Mouse (Mus musculus) embryonic facial prominence, embryonic 14.5 days (tissue): ENCODE results near the gene Syt2. TPM values are rescaled to one million over a fixed set of nuclear protein-coding genes. Genes with fewer than 3 reads are reported as not detected.

ENCODE experiments used
- ATAC-seq: fragments of 200-750 bp; cut with Nextera tagmentation; 2 replicates; pipeline ENCODE4 v1.8.0; 2017; ENCODE audit warnings: low read depth, moderate number of reproducible peaks, moderate TSS enrichment
- DNase-seq: peaks from one replicate; pipeline ENCODE4 v3.0.0-alpha.2; 2015; ENCODE audit warnings: low spot score
- H3K27ac ChIP-seq: fragments of 300-500 bp; sonication (generic); replicated peaks from 2 replicates; pipeline ENCODE4 v1.5.1; 2014; ENCODE audit warnings: low read depth, mild to moderate bottlenecking, low read length, moderate library complexity
- H3K27me3 ChIP-seq: fragments of 300-500 bp; sonication (generic); replicated peaks from 2 replicates; pipeline ENCODE4 v1.6.1; 2014; ENCODE audit warnings: low read length; ENCODE audit not compliant: control insufficient read depth, insufficient read depth
- H3K36me3 ChIP-seq: fragments of 300-500 bp; sonication (generic); 2 replicates; pipeline ENCODE4 v1.6.1; 2014; ENCODE audit warnings: low read length, mixed read lengths; ENCODE audit not compliant: control insufficient read depth, insufficient read depth
- H3K4me1 ChIP-seq: fragments of 300-500 bp; sonication (generic); 2 replicates; pipeline ENCODE4 v1.6.1; 2014; ENCODE audit warnings: antibody characterized with exemption, low read length; ENCODE audit not compliant: control insufficient read depth, insufficient read depth
- H3K4me2 ChIP-seq: fragments of 300-500 bp; sonication (generic); 2 replicates; pipeline ENCODE4 v1.6.1; 2014; ENCODE audit warnings: low read depth, mild to moderate bottlenecking, low read length, moderate library complexity, mixed read lengths
- H3K4me3 ChIP-seq: fragments of 300-500 bp; sonication (generic); 2 replicates; pipeline ENCODE4 v1.5.1; 2014; ENCODE audit warnings: low read depth, mild to moderate bottlenecking, low read length
- H3K9ac ChIP-seq: fragments of 300-500 bp; sonication (generic); 2 replicates; pipeline ENCODE4 v1.6.1; 2014; ENCODE audit warnings: low read depth, mild to moderate bottlenecking, low read length, moderate library complexity, mixed read lengths
- H3K9me3 ChIP-seq: fragments of 300-500 bp; sonication (generic); 2 replicates; pipeline ENCODE4 v1.6.1; 2016; ENCODE audit warnings: low read length; ENCODE audit not compliant: control insufficient read depth
- WGBS: fragments of 180-500 bp; shearing (Covaris S2); extraction: QIAGEN DNeasy Blood & Tissue Kit; methylation state at CpG from one replicate; pipeline ENCODE4 v1.1.7; 2014; 5-methylcytosine and 5-hydroxymethylcytosine counted together
- polyA plus RNA-seq: library from polyadenylated mRNA; unstranded; fragments of >200 nt; fragmentation: Nextera tagmentation; extraction: Ambion mirVana; gene quantifications from 2 replicates; pipeline ENCODE4 v1.2.1, GENCODE M21; 2014

Gene Syt2
- polyA plus RNA-seq, 1 experiment from 2014 or later: 1.6 TPM

GRCm38 (mm10) chr1:134682460-134682859, 36.0 kb downstream of the Syt2 start:
- H3K27ac ChIP-seq: no peak overlapping the region
- DNase-seq: peak; percentile 61
- H3K4me1 ChIP-seq: no peaks in the 10 kb centered on the region
- no peak overlapping the region for H3K9ac ChIP-seq
- H3K4me3 ChIP-seq: no peak overlapping the region
- WGBS: 39% methylated on average over 9 of the region's 9 CpGs
- H3K36me3 ChIP-seq: no peaks in the 10 kb centered on the region
- ATAC-seq: no peak; the same call in 1 of the 2 replicates
- H3K27me3 ChIP-seq: no peaks in the 10 kb centered on the region
- no peak overlapping the region for H3K4me2 ChIP-seq
- no peaks in the 10 kb centered on the region for H3K9me3 ChIP-seq

DNA sequence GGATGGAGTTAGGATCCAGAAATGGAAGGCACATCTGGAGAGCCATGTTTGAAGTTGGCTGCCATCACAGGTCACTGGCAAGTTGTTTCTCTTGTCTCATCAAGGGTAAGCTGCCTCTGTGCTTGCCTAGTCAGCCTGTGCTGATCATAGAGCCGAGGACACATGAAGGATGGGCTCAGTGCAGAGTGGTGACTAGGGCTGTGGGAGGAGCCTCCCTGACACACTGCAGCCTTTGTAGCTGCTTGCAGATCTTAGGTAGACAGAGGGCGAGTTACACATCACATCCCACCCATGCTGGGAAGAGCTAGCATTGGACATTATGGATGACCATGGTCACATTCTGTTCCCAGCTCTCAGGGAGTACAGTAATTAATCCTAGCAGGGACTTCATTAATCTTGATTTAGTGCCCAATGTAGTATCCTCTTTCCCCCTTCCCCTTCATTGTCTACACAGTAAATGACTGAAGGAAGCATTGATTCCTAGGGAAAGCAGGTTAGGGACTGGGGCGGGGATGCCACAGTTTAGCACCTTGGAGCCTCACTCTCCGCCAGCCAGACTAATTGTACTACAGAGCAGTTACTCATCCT, 40.5 kb downstream of the Syt2 start:
- DNase-seq (no peak), ATAC-seq (no peak)
- H3K27ac ChIP-seq: no peak overlapping the region
- no peak overlapping the region for H3K9ac ChIP-seq
- no peaks in the 10 kb centered on the region for H3K9me3 ChIP-seq
- no peaks in the 10 kb centered on the region for H3K27me3 ChIP-seq
- WGBS: 56% methylated on average over 4 of the region's 4 CpGs
- H3K4me2 ChIP-seq: no peak overlapping the region
- H3K4me3 ChIP-seq: no peak overlapping the region
- H3K4me1 ChIP-seq: no peaks in the 10 kb centered on the region
- no peaks in the 10 kb centered on the region for H3K36me3 ChIP-seq

GRCm38 (mm10) chr1:134696302-134696701, 49.8 kb downstream of the Syt2 start:
- no peak for DNase-seq
- Histone ChIP-seq H3K36me3 (no peaks in the 10 kb centered on the region), H3K4me2 (no peak overlapping the region), H3K27me3 (no peaks in the 10 kb centered on the region), H3K27ac (no peak overlapping the region), H3K9ac (no peak overlapping the region), H3K4me3 (no peak overlapping the region), H3K9me3 (no peaks in the 10 kb centered on the region), H3K4me1 (no peaks in the 10 kb centered on the region)
- 67% methylated on average over 2 of the region's 2 CpGs for WGBS
- no peak for ATAC-seq

- Histone ChIP-seq H3K4me3 (no peak overlapping the region), H3K27me3 (no peaks in the 10 kb centered on the region), H3K4me2 (no peak overlapping the region), H3K9me3 (no peaks in the 10 kb centered on the region), H3K4me1 (no peaks in the 10 kb centered on the region), H3K36me3 (no peaks in the 10 kb centered on the region), H3K27ac (no peak overlapping the region), H3K9ac (no peak overlapping the region)
- no peak for DNase-seq
- ATAC-seq: no peak
- 83% methylated on average over 4 of the region's 4 CpGs for WGBS
These were observed 50.6 kb downstream of the Syt2 start for GRCm38 (mm10) chr1:134697073-134697472.

DNA sequence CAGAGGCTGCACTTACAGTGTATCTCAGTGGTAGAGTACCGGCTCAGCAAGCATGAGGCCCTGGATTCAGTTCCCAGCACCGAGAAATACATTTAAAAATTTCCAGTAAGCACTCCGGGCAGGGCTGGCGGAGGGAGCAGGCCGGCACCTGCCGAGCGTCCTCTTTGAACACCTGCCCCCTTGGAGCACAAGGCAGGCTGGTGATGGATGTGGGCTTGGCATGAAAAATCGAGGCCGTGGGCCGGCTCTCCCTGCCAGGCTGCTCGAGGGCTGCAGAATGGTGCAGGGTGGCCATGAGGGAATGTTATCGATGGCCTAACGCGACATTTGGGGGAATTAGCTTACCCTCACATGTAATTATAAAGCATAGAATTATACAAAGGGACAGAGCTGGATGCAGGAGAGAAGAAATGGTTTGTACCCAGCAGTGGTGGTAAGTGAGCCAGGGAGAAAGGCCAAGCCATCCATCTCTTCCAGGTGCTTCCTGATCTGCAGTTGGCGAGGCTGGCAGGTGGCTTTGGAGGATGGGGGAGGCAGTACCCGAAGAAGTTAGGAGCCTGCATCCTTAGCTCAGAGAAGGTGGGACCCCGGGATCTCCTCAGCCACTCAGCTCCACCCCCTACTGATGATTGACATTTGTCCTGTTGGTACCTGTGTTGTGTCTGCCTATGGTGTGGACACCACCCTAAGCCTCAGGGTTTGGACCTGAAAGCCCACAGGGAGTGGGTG, 51.2 kb downstream of the Syt2 start:
- Histone ChIP-seq H3K4me2 (no peak overlapping the region), H3K4me3 (no peak overlapping the region), H3K9ac (no peak overlapping the region), H3K4me1 (no peaks in the 10 kb centered on the region), H3K36me3 (no peaks in the 10 kb centered on the region), H3K9me3 (no peaks in the 10 kb centered on the region), H3K27me3 (no peaks in the 10 kb centered on the region), H3K27ac (no peak overlapping the region)
- WGBS: 84% methylated on average over 17 of the region's 17 CpGs
- DNase-seq (no peak), ATAC-seq (no peak)

DNA sequence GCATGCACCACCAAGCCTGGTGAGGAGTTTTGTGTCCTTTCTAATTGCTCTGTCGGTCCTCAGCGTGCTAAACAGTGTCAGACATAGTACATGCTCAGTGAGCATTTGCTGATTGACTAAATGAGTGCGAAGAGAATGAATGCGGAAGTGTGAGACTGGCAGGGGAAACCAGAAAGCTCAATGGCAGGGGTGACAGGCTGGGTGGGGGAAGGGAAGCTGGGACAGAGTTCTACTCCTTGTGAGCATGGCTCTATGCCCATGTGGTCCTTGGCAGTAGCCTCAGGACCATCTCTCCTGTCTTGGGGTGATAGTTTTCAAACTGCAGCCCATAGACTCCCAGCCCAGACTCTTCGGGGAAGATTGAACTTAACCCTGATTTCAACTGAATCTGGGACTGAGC, 52.0 kb downstream of the Syt2 start:
- Histone ChIP-seq H3K36me3 (no peaks in the 10 kb centered on the region), H3K27ac (no peak overlapping the region), H3K9ac (no peak overlapping the region), H3K27me3 (no peaks in the 10 kb centered on the region), H3K4me3 (no peak overlapping the region), H3K4me2 (no peak overlapping the region), H3K4me1 (no peaks in the 10 kb centered on the region), H3K9me3 (no peaks in the 10 kb centered on the region)
- DNase-seq: no peak
- WGBS: 81% methylated on average over 5 of the region's 5 CpGs
- ATAC-seq: no peak

- ATAC-seq (no peak), DNase-seq (no peak)
- Histone ChIP-seq H3K4me1 (no peaks in the 10 kb centered on the region), H3K9me3 (no peaks in the 10 kb centered on the region), H3K4me2 (no peak overlapping the region), H3K36me3 (no peaks in the 10 kb centered on the region), H3K9ac (no peak overlapping the region), H3K27me3 (no peaks in the 10 kb centered on the region), H3K27ac (no peak overlapping the region), H3K4me3 (no peak overlapping the region)
- WGBS: 65% methylated on average over 9 of the region's 9 CpGs
These were observed 52.9 kb downstream of the Syt2 start for GRCm38 (mm10) chr1:134699390-134699789.

DNA sequence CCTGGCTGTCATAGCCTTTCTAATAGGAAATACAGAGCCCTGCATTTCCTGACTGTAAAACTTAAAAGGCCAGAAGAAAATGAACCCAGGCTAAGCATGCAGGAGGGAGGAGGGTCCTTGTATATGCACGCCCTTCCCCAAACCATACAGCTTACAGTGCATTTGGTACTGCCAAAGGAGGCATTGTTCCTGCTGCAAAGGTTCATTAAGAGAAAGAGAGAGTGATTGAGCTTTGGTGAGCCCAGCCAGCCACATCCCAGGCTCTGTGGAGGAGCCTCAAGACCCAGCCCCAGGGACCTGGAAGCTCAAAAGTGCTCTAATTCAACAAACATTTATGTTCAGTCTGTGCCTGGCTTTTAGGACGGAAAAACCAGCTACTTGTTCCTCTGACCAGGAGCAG, 53.7 kb downstream of the Syt2 start:
- no peak overlapping the region for H3K27ac ChIP-seq
- WGBS: 43% methylated on average over 2 of the region's 2 CpGs
- no peak for ATAC-seq

GRCm38 (mm10) chr1:134700634-134701033, 54.2 kb downstream of the Syt2 start:
- no peaks in the 10 kb centered on the region for H3K9me3 ChIP-seq
- no peaks in the 10 kb centered on the region for H3K4me1 ChIP-seq
- DNase-seq: no peak
- H3K9ac ChIP-seq: no peak overlapping the region
- H3K27me3 ChIP-seq: peaks cover 3% of the 10 kb centered on the region; the same call in 1 of the 2 replicates
- H3K4me3 ChIP-seq: no peak overlapping the region
- no peak for ATAC-seq
- 31% methylated on average over 5 of the region's 5 CpGs for WGBS
- H3K4me2 ChIP-seq: no peak overlapping the region
- no peaks in the 10 kb centered on the region for H3K36me3 ChIP-seq
- no peak overlapping the region for H3K27ac ChIP-seq

More for the DNA sequence above, 53.7 kb downstream of the Syt2 start:
- no peak overlapping the region for H3K4me3 ChIP-seq
- DNase-seq: peak; percentile 16
- H3K27me3 ChIP-seq: no peaks in the 10 kb centered on the region
- H3K36me3 ChIP-seq: no peaks in the 10 kb centered on the region
- no peak overlapping the region for H3K4me2 ChIP-seq
- no peaks in the 10 kb centered on the region for H3K4me1 ChIP-seq
- no peak overlapping the region for H3K9ac ChIP-seq
- H3K9me3 ChIP-seq: no peaks in the 10 kb centered on the region
